Mouse (Mus musculus): ENCODE data around the gene Mdga2.

- TF ChIP-seq HCFC1 (IDR thresholded peaks at IDR 0.05; ENCODE audit: borderline replicate concordance, insufficient read depth, low read length) (no peak), CHD2 (IDR thresholded peaks at IDR 0.05; ENCODE audit: low read depth, low read length) (no peak), ZNF384 (IDR thresholded peaks at IDR 0.05; ENCODE audit: low read depth, low read length) (no peak)
Measured at GRCm38 (mm10) chr12:66705015-66705414, 517.3 kb downstream of the Mdga2 start.

Data from ES-E14 (cell line).